Mouse (Mus musculus): ENCODE measurements at regions not wholly inside any gene's neighbourhood (a gene's known extent, or its start where the extent isn't known, plus 50 kb on each side); places are given as distances from the start of the nearest gene placed in this dataset.
"Not testable (repeated sequence)": the region's sequence is repeated elsewhere in the genome, so short reads cannot be mapped to it uniquely, and the experiment has no call there.

DNA sequence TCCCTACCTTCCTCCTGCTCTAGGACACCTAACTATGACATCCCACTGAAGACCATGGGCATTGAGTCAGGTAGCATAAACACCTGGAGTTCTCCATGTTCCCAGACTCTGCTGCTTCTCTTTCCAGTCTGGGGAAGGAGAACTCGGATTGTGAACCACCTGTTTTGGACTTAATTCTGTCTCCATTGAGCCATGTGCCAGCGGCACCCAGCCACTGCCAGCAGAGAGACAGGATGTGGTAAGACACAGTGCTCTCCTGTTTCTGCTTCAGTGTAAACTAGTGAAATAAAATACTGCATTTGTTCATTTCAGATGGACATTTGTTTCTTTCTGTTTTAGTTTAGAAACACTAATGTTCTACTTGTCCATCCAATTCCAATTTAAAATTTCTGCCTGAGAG lies 168.1 kb upstream of the Arhgap18 start:
- no peak for DNase-seq (ENCODE audit: low spot score in 2 of 2)

DNA sequence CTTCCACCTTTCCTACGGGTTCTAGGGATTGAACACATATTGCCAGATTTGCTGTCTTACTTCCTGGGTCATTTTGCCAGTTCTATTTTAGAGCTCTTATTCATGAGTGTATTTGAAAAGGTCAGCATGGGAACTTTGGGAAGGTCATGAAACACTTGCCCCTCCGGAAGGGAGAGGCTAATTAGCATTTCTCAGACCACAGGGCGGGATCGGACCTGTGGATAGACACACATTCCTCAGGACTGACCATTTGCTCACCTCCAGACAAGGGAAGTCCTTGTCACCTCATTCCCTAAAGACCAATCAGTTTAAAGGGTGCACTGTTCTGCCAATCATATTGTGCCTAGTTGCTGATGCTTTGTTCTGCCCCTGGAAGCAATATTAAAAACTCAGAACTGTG lies 146.1 kb upstream of the Arhgap18 start:
- DNase-seq (ENCODE audit: low spot score in 2 of 2) = not testable (repeated sequence)

DNA sequence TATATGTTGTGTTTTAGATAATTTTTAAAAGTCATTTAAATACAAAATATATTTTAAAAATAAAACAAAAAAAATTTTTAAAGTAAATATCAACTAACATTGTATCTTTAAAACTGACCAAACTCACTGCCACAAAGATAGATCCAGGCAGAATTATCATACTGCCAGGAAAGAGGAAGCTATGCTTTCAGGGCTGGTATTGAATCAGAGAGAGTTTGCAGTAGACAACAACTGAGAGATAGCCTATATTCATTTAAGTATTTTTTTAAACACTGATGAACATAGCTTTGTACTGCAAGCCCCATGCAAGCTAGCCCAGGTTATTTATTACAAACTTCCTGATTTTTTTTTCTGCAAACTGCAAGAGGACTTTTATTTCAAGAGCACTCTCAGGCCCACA lies 142.0 kb upstream of the Arhgap18 start:
- no peak for DNase-seq (ENCODE audit: low spot score in 2 of 2)

DNA sequence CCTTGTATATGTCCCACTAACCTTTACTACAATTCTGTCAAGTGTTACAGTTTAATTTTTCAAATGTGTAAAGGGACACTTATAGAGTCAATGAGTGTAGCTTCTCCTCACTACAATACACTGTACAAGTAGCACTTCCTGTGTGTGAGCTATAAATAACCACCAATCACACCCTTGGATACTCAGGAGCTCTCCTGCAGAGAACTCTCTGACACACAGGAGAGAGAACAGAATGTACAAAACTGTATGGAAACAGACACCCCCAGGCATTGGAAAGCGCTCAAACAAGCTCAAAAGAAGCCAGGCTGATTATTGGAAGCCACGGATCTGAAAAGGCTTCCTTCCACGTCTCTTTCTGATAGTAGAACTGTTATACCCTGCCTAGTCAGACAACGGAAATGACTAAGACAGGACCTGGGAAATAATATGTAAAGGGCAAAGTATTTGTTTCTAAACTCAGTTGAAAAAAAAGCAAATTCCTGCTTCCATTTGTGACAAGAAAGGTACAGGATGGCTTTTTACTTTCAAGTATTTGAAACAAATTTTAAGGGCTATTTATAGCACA lies 122.9 kb upstream of the Arhgap18 start:
- DNase-seq (ENCODE audit: low spot score in 2 of 2) = no peak

DNA sequence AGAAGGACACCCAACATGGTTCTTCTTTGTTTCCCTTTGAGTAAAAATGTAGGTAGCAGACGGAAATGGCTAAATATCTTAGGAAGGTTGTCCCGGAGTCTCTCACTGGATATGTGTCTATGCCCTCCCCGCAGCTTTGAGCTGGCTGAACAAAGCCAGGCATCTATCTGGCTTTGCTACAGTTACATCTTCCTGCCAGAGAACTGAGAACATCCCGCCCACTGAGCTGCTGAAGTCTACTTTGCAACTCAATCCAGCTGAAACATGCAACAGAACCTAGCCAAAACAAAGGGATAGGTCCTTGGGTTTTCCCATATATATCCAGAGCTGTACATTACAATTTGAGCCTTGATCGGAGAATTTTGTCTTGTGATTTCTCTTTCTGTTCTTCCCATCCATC lies 121.0 kb upstream of the Arhgap18 start:
- DNase-seq (ENCODE audit: low spot score in 2 of 2) = no peak

DNA sequence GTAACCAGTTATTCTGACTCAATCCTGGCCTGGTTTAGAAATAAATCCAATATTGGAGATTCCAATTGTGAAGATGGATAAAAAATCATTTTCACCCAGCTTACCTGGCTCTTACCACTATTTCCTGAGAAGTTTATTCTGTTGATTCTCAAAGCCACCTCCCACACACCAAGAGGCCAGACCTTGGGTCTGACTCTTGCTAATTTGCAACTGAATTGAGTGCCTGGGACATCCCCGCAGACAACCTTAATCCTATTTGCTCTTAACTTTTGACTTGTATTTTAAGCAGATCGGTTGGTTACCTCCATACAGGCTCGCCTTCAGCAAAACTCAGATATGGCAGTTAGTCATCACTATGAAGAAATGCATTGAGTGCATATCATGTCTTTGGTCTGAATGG lies 115.8 kb upstream of the Arhgap18 start:
- no peak for DNase-seq (ENCODE audit: low spot score in 2 of 2)

DNA sequence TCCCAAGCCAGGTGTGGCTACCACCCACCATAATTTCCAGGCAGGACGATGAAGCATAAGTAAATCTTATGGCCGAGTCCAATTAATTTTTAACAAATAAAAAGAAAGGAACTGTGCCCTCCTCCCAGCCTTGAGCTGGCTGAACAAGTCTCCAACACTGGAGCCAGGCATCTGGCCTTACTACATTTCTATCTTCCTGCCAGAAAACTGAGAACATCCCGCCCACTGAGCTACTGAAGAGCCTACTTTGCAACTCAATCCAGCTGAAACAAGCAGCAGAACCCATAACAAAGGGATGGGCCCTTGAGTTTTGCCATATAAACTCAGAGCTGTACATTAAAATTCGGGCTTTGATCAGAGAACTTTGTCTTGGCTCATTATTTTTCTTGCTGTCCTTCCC lies 115.2 kb upstream of the Arhgap18 start:
- no peak for DNase-seq (ENCODE audit: low spot score in 2 of 2)

DNA sequence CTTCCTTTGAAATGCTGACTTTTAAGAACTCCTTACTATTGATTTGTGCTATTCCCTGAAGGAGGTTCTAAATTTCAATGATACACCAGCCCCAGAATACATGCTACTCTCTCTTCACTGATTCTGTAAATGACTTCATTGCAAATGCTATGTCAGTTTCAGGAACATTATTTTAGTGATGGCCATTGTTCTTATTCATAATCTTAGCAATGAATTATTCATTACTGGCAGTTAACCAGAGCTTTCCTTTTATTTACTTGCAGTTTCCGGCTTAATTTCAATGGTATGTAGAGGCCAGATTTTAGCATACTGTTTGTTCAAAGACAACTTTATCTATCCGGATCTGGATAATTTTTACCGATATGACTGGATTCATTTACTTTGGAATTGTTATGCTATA lies 114.1 kb upstream of the Arhgap18 start:
- DNase-seq (ENCODE audit: low spot score in 2 of 2) = no peak

DNA sequence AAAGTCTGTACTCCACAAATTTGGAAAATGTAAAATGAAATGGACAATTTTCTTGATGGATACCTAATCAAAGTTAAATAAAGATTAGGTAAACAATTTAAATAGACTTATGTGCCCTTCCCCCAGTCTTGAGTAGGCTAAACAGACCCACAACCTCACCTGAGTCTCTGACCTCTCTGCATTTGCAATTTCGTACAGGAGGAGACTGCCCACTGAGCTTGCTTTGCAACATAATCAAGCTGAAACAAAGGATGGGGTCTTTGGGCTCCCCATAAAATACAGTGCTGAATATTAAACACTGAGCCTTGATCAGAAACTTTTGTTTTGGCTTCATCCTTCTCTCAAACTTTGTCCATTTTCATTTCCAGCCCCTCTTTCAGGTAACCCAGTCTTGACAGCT lies 100.1 kb upstream of the Arhgap18 start:
- DNase-seq (ENCODE audit: low spot score in 2 of 2) = no peak

DNA sequence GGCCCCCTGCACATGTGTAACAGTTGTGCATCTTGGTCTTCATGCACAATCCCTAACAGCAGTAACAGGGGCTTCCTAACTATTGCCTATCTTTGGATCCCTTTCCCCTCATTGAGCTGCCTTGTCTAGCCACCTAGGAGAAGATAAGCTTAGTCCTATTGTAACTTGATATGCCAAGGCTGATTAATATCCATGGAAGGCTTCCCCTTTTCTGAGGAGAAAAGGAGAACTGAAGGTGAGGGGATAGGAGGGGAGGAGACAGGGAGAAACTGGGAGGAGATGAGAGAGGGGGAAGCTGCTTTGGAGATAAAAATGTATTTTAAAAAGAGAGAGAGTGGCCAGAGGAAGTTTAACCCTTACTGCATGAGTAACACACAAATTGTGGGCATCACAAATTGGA lies 89.0 kb upstream of the Arhgap18 start:
- DNase-seq (ENCODE audit: low spot score in 2 of 2) = no peak

DNA sequence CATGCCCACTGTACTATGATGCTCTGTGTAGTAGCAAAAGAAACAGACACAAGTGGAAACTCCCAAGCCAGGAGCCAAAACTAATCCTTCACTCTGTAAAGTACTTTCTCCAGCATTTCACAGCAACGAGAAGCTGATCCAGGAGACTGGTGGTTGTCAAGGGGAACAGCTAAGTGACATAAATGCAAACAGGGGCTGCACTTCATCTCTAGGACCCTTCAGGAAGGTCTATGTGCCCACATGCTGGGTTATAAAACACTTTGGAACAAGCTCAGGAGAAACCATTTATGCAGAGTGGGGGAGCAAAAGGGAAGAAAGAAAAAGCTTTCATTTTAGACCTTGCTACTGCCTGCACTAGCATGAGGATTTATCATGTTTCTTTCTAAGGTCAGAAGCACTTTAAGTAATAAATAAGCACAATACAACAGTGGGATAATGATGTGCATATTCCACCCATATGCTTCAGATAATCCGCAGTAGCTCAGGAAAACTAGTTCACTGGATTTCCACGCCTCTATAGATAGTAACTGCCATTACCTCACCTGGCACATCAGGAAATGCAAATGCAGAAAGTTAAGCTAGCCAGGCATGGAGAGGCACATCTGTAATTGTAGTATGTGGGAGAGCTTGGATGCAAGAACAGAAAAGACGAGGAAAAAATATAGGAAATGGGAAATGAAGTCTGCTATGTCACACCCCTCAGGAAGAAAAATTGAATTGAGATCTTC lies 73.6 kb upstream of the Arhgap18 start:
- no peak for DNase-seq (ENCODE audit: low spot score in 2 of 2)

DNA sequence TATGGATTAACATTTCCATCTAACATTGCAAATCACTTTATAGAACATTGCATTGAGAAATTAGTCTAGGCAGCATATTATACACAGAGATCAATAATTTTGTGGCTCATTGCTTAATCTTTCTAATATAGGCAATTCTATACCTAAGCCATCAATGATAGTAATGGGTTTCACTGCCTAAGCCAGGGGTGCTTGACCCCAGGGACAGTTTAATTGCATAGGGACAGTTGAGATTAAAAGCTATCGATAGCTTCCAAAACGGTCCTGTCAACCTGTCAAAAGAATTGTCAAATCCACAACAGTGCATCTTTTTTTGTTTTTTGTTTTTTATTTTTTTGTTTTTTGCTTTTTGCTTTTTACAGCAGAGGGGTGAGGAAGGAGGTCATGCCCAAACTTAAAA lies 58.5 kb upstream of the Arhgap18 start:
- DNase-seq (ENCODE audit: low spot score in 2 of 2) = no peak

DNA sequence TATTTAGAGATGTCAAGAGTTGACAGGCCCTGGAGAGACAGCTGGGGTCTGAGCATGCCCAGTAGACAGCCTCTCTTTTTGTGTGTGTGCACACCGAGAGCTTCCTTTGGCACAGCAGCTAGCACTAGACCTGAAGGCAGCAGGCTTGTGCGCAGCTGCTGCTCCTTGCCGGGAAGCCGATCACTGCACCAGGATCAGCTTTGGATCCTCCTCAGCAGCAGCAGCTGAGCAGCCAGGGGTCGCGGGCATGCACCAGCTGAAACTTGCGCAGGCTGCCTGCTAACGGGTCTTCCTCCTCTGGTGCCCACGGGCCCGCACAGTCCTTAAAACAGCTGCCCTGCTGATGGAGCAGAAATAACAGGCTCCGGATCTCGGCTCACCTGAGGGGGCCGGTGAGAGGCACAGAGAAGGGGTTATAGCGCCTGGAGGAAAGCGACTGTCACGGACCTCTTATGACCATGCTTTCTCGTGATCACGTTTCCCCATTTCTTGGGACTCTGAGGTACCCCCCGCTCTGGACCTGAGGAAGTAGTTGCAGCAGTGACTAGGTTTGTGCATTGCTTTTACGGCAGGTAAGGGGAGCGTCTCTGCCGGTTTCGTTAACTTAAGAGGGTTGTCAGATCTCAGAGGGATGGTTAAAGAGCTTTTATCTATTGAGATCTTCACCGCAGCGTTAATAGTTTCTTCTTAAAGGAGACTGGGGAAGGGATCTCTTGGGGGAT lies 57.8 kb upstream of the Arhgap18 start:
- DNase-seq (ENCODE audit: low spot score in 2 of 2) = no peak

All from urinary bladder, postnatal 4 days (tissue).